Mouse (Mus musculus): ENCODE results near the gene Gm5475.

GRCm38 (mm10) chr15:100388224-100388835 is 33.6 kb upstream of the Gm5475 start:
- no peak for TF ChIP-seq EP300 (optimal IDR thresholded peaks at IDR 0.05)
- no peak for TF ChIP-seq CTCF (IDR thresholded peaks at IDR 0.05; ENCODE audit: low read depth)
